17 mouse cellular contexts compared by ENCODE assay signal in the genomic region with DNA sequence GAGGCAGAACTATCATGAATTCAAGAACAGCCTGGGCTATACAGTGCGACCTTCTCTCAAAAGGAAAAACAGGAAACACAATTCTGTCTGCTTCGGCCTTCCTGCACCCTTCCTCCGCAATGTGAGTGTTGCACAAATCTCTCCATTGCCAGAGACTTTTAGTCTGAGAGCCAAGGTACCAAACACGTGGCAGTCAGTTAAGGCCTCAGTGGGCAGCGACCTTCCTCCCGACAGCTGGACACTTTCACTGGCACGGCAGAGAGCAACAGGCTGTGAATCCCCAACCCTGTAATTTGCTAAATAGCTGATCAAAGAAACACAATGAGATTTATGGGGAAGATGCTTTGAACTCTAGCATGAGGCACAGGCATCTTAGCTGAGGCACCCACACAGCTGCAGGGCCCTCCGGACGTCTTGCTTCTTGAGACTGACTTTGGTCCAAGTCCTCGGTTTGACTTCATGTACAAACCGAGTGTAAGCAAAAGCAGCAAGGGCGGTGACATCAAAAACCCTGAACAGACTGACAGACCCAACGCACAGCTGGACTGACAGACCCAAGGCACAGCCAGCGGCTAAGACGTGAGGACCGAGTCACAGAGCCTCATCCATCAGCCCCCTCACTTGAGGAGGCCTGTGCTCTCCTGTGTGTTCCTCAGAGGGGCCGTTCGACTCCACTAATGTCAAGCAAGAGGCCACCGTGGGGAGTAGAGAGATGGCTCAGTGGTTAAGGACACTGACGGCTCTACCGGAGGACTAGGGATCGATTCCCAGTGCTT.
DNase-seq lines count a peak whose midpoint lies in the region; ATAC-seq and TF ChIP-seq lines count a peak whose summit lies in the region.
"Had no signal": no experiment of that assay in that cellular context is flagged by ENCODE, and none has a peak within 500 bp of the region (broad histone marks: within the 10 kb centered on the region; RNA-seq: fewer than 3 reads in every experiment).

No protein-coding gene starts in this region.

- no peaks in the 10 kb centered on the region for H3K27me3 ChIP-seq in heart, embryonic 13.5 days (replicated peaks)
- H3K27me3 ChIP-seq in liver, adult 2 months (ENCODE audit: control insufficient read depth, insufficient read depth, low read length) = no peaks in the 10 kb centered on the region
- H3K27me3 ChIP-seq in lung, embryonic 15.5 days = no peaks in the 10 kb centered on the region
- H3K27me3 ChIP-seq: hindbrain, embryonic 12.5 days; liver, embryonic 13.5 days had no signal

- no peak overlapping the region for H3K9ac ChIP-seq in heart, embryonic 13.5 days
- H3K9ac ChIP-seq in liver, adult 2 months (ENCODE audit: low read depth, low read length) = no peak overlapping the region; the same call in 1 of the 2 replicates
- H3K9ac ChIP-seq in lung, embryonic 15.5 days = no peak overlapping the region
- H3K9ac ChIP-seq: hindbrain, embryonic 12.5 days; liver, embryonic 13.5 days had no signal

- 77% methylated on average over 22 of the region's 22 CpGs for WGBS in heart, embryonic 13.5 days
- 62% methylated on average over 22 of the region's 22 CpGs for WGBS in liver, adult 2 months
- 48% methylated on average over 22 of the region's 22 CpGs for WGBS in lung, embryonic 15.5 days

- H3K4me2 ChIP-seq in heart, embryonic 13.5 days = no peak overlapping the region
- H3K4me2 ChIP-seq in lung, embryonic 15.5 days = no peak overlapping the region
- H3K4me2 ChIP-seq: hindbrain, embryonic 12.5 days; liver, embryonic 13.5 days; midbrain, embryonic 11.5 days had no signal

- no peak for DNase-seq in heart, adult 11 months
- DNase-seq in liver, adult 2 months (ENCODE audit: extremely low read depth, low read depth, low spot score) = peak; percentile 92
- DNase-seq in liver = no peak
- no peak for DNase-seq in left cerebral cortex, adult 11 months (ENCODE audit: low spot score)
- DNase-seq: cerebellum, adult 2 months; embryo, embryonic 11 days; gastrocnemius, postnatal 25 days; layer of hippocampus, adult 9-11 months; liver, embryonic 13.5 days had no signal

- peaks cover 83% of the 10 kb centered on the region for H3K4me1 ChIP-seq in heart, embryonic 13.5 days
- H3K4me1 ChIP-seq in liver, adult 2 months (ENCODE audit: control insufficient read depth, insufficient read depth, low read length) = peaks cover 26% of the 10 kb centered on the region
- peaks cover 53% of the 10 kb centered on the region for H3K4me1 ChIP-seq in lung, embryonic 15.5 days

- H3K36me3 ChIP-seq in heart, embryonic 13.5 days = no peaks in the 10 kb centered on the region
- H3K36me3 ChIP-seq in liver, adult 2 months (ENCODE audit: control insufficient read depth, insufficient read depth, low read length) = no peaks in the 10 kb centered on the region
- H3K36me3 ChIP-seq in lung, embryonic 15.5 days = no peaks in the 10 kb centered on the region
- H3K36me3 ChIP-seq: hindbrain, embryonic 12.5 days; liver, embryonic 13.5 days had no signal

- H3K9me3 ChIP-seq in heart, embryonic 13.5 days = no peaks in the 10 kb centered on the region
- H3K9me3 ChIP-seq in lung, embryonic 15.5 days = no peaks in the 10 kb centered on the region
- H3K9me3 ChIP-seq: hindbrain, embryonic 12.5 days; liver, embryonic 13.5 days had no signal

- no peak for TF ChIP-seq POLR2A in liver, adult 2 months (IDR thresholded peaks at IDR 0.05; ENCODE audit: extremely low read depth, insufficient read depth, low read length)

- no peak for ATAC-seq in heart, embryonic 13.5 days (ENCODE audit: extremely low read depth, insufficient number of reproducible peaks, low FRiP score, low TSS enrichment)
- peak; percentile 82 for ATAC-seq in lung, embryonic 15.5 days (ENCODE audit: borderline replicate concordance, extremely low read depth, low FRiP score, low TSS enrichment)
- ATAC-seq in megakaryocyte progenitor cell, adult 5-6 weeks (replicated peaks; ENCODE audit: poor library complexity) = 0 out of 2 replicates have a peak, but pooled peaks have one; percentile 21
- ATAC-seq: forebrain, embryonic 14.5 days; intestine, postnatal 0 days had no signal

- no peak overlapping the region for H3K4me3 ChIP-seq in heart, embryonic 13.5 days
- no peak overlapping the region for H3K4me3 ChIP-seq in liver, adult 2 months (ENCODE audit: insufficient read depth, low read depth, low read length)
- H3K4me3 ChIP-seq in lung, embryonic 15.5 days = no peak overlapping the region
- H3K4me3 ChIP-seq: hindbrain, embryonic 12.5 days; liver, embryonic 13.5 days; myocyte had no signal

- TF ChIP-seq CTCF in liver, adult 2 months (IDR thresholded peaks at IDR 0.05; ENCODE audit: low read depth, low read length) = no peak

- peak overlapping the region; percentile 94; the same call in 1 of the 2 replicates for H3K27ac ChIP-seq in heart, embryonic 13.5 days (replicated peaks)
- H3K27ac ChIP-seq in liver, adult 2 months (replicated peaks; ENCODE audit: insufficient read depth, low read depth, low read length) = peak overlapping the region; percentile 71
- H3K27ac ChIP-seq in lung, embryonic 15.5 days = peak overlapping the region; percentile 76
- H3K27ac ChIP-seq: hindbrain, embryonic 12.5 days; liver, embryonic 13.5 days had no signal

- H3K79me2 ChIP-seq in liver, adult 2 months (ENCODE audit: control insufficient read depth, insufficient read depth, low read length) = peaks cover 53% of the 10 kb centered on the region
